Mouse (Mus musculus): ENCODE results near the gene Atp6v0e. TPM values are rescaled to one million over a fixed set of nuclear protein-coding genes. Genes with fewer than 3 reads are reported as not detected.

Gene Atp6v0e
- polyA plus RNA-seq, 1 experiment from 2014 or later: 192 TPM

DNA sequence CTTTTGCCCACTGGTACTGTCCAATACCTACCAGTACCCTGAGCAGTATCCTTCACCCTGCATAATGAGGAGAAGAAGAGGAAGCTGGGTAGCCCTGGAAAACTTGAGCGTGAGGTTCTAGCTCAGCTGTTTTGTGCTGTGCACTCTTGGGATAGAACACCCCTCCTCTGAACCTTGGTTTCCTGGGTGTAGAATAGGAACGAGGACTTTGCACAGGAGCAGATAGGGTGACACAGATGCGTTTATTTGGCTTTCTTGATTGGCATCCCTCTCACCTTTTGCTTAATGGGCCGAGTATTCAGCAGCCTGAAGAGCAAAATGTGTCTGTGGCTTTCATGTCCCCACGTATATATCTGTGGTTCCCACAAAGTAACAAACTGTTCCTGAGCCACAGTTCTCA lies 41.1 kb upstream of the Atp6v0e start:
- H3K4me3 ChIP-seq (ENCODE audit: low read length): no peak overlapping the region
- no peak for ATAC-seq (ENCODE audit: low FRiP score, low TSS enrichment)
- no peak overlapping the region for H3K27ac ChIP-seq (ENCODE audit: low read depth, low read length)
- peaks cover 59% of the 10 kb centered on the region for H3K36me3 ChIP-seq (ENCODE audit: control insufficient read depth, insufficient read depth, low read length)
- no peaks in the 10 kb centered on the region for H3K27me3 ChIP-seq (ENCODE audit: control insufficient read depth, insufficient read depth, low read length)
- H3K4me1 ChIP-seq (ENCODE audit: control insufficient read depth, insufficient read depth, low read length): no peaks in the 10 kb centered on the region
- H3K9me3 ChIP-seq (ENCODE audit: control insufficient read depth, low read length): no peaks in the 10 kb centered on the region
- H3K9ac ChIP-seq (ENCODE audit: low read depth, low read length): no peak overlapping the region
- no peak overlapping the region for H3K4me2 ChIP-seq (replicated peaks; ENCODE audit: low read depth, low read length)
- WGBS: 83% methylated on average over 5 of the region's 5 CpGs

DNA sequence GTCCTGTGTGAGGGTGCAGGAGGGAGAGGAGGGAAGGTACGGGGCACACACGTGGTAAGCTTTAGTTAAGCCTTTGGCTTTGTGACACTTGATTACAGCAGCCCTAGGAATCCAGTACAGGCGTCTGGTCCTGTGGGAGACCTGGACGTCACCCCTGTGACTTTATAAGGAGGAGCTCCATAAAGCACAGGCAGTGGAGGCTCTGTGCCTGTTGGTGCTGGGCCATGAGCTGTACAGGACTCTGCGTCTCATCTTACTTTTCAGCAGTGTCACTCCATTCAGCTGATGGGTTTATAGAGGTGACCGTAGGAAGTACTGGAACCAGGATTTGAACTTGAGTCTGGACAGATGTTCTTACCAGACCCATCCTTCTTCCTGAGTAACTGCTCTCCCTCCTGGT lies 39.0 kb upstream of the Atp6v0e start:
- Histone ChIP-seq H3K27ac (ENCODE audit: low read depth, low read length) (no peak overlapping the region), H3K9me3 (ENCODE audit: control insufficient read depth, low read length) (no peaks in the 10 kb centered on the region), H3K4me3 (ENCODE audit: low read length) (no peak overlapping the region), H3K27me3 (ENCODE audit: control insufficient read depth, insufficient read depth, low read length) (no peaks in the 10 kb centered on the region), H3K4me2 (replicated peaks; ENCODE audit: low read depth, low read length) (no peak overlapping the region), H3K4me1 (ENCODE audit: control insufficient read depth, insufficient read depth, low read length) (no peaks in the 10 kb centered on the region), H3K36me3 (ENCODE audit: control insufficient read depth, insufficient read depth, low read length) (peaks cover 54% of the 10 kb centered on the region), H3K9ac (ENCODE audit: low read depth, low read length) (no peak overlapping the region)
- no peak for ATAC-seq (ENCODE audit: low FRiP score, low TSS enrichment)
- WGBS: 83% methylated on average over 6 of the region's 6 CpGs

DNA sequence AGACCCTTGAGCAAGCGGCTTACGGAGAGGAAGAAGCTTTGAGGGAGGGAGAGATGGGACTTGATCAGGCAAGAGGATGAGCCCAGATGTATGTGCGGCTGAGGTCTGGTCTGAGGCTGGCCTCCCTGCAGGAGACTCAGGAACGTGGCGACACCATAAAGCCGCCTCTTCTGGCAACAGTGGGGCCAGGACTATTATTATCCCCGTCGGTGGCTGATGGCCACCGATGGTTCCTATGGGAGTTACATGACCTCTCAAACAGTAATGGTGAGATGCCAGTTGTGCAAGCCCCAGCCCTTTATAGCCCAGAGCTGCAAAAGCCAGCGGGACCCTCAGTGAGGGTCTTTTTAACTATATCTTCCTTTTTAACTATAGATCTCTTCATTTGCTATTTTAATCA lies 38.0 kb upstream of the Atp6v0e start:
- ATAC-seq (ENCODE audit: low FRiP score, low TSS enrichment): no peak

DNA sequence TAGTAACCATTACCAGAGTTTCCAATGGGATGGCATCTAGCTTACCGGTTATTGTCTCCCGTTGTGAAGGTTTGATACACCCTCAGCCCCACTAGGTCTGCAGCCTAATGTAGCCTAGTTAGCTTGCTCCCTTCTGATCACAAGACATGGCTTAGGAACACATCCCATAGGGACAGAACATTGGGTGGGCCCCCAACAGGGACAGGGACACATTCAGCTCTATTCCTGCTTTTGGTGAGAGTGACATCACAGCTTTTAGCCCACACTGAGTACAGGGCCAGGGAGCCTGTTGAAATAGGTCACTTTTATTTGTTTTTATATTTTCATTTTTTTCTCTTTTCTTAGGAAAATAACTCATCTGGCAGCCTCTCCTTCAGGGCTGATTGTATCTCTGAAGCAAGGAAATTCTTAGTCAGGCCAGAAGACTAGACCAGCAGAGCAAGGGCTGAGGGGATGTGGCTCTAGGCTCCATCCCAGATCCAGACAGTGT lies 37.5 kb upstream of the Atp6v0e start:
- WGBS: 97% methylated on average over 2 of the region's 2 CpGs
- no peak for ATAC-seq (ENCODE audit: low FRiP score, low TSS enrichment)
- Histone ChIP-seq H3K27ac (ENCODE audit: low read depth, low read length) (no peak overlapping the region), H3K9ac (ENCODE audit: low read depth, low read length) (no peak overlapping the region), H3K4me3 (ENCODE audit: low read length) (no peak overlapping the region), H3K4me2 (replicated peaks; ENCODE audit: low read depth, low read length) (no peak overlapping the region), H3K27me3 (ENCODE audit: control insufficient read depth, insufficient read depth, low read length) (no peaks in the 10 kb centered on the region), H3K4me1 (ENCODE audit: control insufficient read depth, insufficient read depth, low read length) (no peaks in the 10 kb centered on the region), H3K9me3 (ENCODE audit: control insufficient read depth, low read length) (no peaks in the 10 kb centered on the region), H3K36me3 (ENCODE audit: control insufficient read depth, insufficient read depth, low read length) (peaks cover 62% of the 10 kb centered on the region)

More for the DNA sequence above, 38.0 kb upstream of the Atp6v0e start:
- H3K27me3 ChIP-seq (ENCODE audit: control insufficient read depth, insufficient read depth, low read length): no peaks in the 10 kb centered on the region
- H3K27ac ChIP-seq (ENCODE audit: low read depth, low read length): no peak overlapping the region
- H3K9me3 ChIP-seq (ENCODE audit: control insufficient read depth, low read length): no peaks in the 10 kb centered on the region
- 91% methylated on average over 10 of the region's 10 CpGs for WGBS
- H3K36me3 ChIP-seq (ENCODE audit: control insufficient read depth, insufficient read depth, low read length): peaks cover 57% of the 10 kb centered on the region
- H3K4me2 ChIP-seq (replicated peaks; ENCODE audit: low read depth, low read length): no peak overlapping the region
- H3K9ac ChIP-seq (ENCODE audit: low read depth, low read length): no peak overlapping the region
- no peak overlapping the region for H3K4me3 ChIP-seq (ENCODE audit: low read length)
- no peaks in the 10 kb centered on the region for H3K4me1 ChIP-seq (ENCODE audit: control insufficient read depth, insufficient read depth, low read length)

DNA sequence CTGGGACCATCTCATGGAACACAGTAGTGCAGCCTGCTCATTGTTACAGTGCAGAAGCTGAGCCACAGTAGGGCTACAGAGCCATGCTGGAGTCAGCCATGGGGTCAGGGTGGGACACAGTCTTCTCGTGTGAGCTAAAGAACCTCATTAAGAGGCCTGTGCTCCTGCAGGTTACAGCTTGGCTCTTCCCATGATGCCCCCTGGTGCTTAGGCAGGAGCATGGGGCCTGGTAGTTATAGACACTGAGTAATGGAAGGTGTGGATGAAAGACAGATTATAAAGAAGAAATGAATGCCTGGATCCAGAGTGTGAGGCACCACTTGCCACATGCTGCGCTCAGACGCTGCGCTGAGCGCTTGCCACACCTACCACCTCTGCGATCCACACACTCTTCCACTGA lies 34.6 kb upstream of the Atp6v0e start:
- 89% methylated on average over 6 of the region's 6 CpGs for WGBS
- peaks cover 74% of the 10 kb centered on the region for H3K36me3 ChIP-seq (ENCODE audit: control insufficient read depth, insufficient read depth, low read length)
- no peak for ATAC-seq (ENCODE audit: low FRiP score, low TSS enrichment)
- H3K4me3 ChIP-seq (ENCODE audit: low read length): no peak overlapping the region
- H3K27ac ChIP-seq (ENCODE audit: low read depth, low read length): no peak overlapping the region
- no peaks in the 10 kb centered on the region for H3K9me3 ChIP-seq (ENCODE audit: control insufficient read depth, low read length)
- no peak overlapping the region for H3K4me2 ChIP-seq (replicated peaks; ENCODE audit: low read depth, low read length)
- no peaks in the 10 kb centered on the region for H3K4me1 ChIP-seq (ENCODE audit: control insufficient read depth, insufficient read depth, low read length)
- H3K9ac ChIP-seq (ENCODE audit: low read depth, low read length): no peak overlapping the region
- H3K27me3 ChIP-seq (ENCODE audit: control insufficient read depth, insufficient read depth, low read length): no peaks in the 10 kb centered on the region

DNA sequence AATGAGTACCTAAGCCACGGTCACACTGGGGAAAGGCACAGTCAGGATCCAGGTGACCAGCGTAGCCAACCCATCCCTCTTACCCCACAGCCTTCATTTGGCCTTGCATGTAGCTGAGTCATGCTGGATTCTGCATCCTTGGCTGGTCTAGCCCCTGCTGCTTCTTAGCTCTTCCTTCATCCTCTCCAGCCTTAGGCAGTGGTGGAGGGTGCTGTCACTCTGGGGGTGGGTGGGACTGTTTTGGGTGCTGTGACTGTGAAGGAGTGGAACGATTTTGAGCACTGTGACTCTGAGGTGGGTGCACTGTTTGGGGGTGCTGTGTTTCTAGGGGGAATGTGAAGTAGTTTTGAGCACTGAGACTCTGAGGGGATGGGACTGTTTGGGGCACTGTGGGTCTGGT lies 34.1 kb upstream of the Atp6v0e start:
- no peak overlapping the region for H3K9ac ChIP-seq (ENCODE audit: low read depth, low read length)
- peaks cover 74% of the 10 kb centered on the region for H3K36me3 ChIP-seq (ENCODE audit: control insufficient read depth, insufficient read depth, low read length)
- H3K4me3 ChIP-seq (ENCODE audit: low read length): no peak overlapping the region
- H3K27ac ChIP-seq (ENCODE audit: low read depth, low read length): no peak overlapping the region
- no peaks in the 10 kb centered on the region for H3K9me3 ChIP-seq (ENCODE audit: control insufficient read depth, low read length)
- no peaks in the 10 kb centered on the region for H3K4me1 ChIP-seq (ENCODE audit: control insufficient read depth, insufficient read depth, low read length)
- WGBS: 92% methylated on average over 3 of the region's 3 CpGs
- no peaks in the 10 kb centered on the region for H3K27me3 ChIP-seq (ENCODE audit: control insufficient read depth, insufficient read depth, low read length)
- ATAC-seq (ENCODE audit: low FRiP score, low TSS enrichment): no peak
- no peak overlapping the region for H3K4me2 ChIP-seq (replicated peaks; ENCODE audit: low read depth, low read length)

DNA sequence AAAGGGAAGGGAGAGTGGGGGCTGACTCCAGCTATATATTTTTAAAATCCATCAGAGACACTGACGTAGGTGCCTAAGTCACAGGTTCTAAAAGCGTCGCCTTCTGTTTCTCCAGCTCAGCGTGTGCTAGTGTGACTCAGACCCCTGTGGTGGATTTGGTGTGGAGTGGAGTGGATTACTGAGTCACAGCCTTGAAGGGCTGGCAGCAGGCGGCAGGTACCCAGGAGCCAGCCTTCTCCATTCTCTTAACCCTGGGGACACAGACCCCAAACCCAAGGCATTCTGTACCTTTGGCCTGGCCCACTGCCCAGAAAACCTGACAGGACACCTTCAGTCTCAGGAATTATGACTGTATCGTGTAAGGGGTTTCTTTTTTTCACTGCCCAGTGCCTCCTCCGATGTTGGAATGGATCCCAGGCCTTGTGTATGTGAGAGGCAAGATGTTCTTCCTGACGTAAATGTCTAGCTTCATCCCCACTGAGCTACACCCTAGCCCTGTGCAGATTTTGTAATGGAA lies 31.2 kb upstream of the Atp6v0e start:
- H3K9ac ChIP-seq (ENCODE audit: low read depth, low read length): no peak overlapping the region
- H3K27me3 ChIP-seq (ENCODE audit: control insufficient read depth, insufficient read depth, low read length): no peaks in the 10 kb centered on the region
- H3K4me1 ChIP-seq (ENCODE audit: control insufficient read depth, insufficient read depth, low read length): no peaks in the 10 kb centered on the region
- ATAC-seq (ENCODE audit: low FRiP score, low TSS enrichment): no peak
- H3K9me3 ChIP-seq (ENCODE audit: control insufficient read depth, low read length): no peaks in the 10 kb centered on the region
- H3K27ac ChIP-seq (ENCODE audit: low read depth, low read length): no peak overlapping the region
- H3K4me2 ChIP-seq (replicated peaks; ENCODE audit: low read depth, low read length): no peak overlapping the region
- H3K36me3 ChIP-seq (ENCODE audit: control insufficient read depth, insufficient read depth, low read length): peaks cover 77% of the 10 kb centered on the region
- H3K4me3 ChIP-seq (ENCODE audit: low read length): no peak overlapping the region
- WGBS: 81% methylated on average over 8 of the region's 8 CpGs

DNA sequence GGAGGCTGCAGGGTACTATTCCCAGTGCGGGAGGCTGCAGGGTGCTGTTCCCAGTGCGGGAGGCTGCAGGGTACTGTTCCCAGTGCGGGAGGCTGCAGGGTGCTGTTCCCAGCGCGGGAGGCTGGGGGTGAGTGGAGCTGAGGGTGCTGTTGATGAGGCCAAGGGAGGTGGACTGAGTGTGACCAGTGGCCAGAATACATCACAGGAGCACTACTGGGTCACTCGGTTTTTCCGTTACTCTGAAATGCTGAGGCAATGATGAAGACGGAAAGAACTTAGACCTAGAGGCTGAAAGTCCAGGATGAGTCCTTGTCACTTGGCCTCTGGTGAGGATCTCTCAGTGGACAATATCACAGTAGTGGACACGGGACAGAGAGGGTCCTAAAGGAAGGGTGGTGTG lies 29.8 kb upstream of the Atp6v0e start:
- no peak for ATAC-seq (ENCODE audit: low FRiP score, low TSS enrichment)
- no peak overlapping the region for H3K9ac ChIP-seq (ENCODE audit: low read depth, low read length)
- H3K36me3 ChIP-seq (ENCODE audit: control insufficient read depth, insufficient read depth, low read length): peaks cover 78% of the 10 kb centered on the region
- H3K4me2 ChIP-seq (replicated peaks; ENCODE audit: low read depth, low read length): no peak overlapping the region
- H3K4me1 ChIP-seq (ENCODE audit: control insufficient read depth, insufficient read depth, low read length): no peaks in the 10 kb centered on the region
- no peaks in the 10 kb centered on the region for H3K27me3 ChIP-seq (ENCODE audit: control insufficient read depth, insufficient read depth, low read length)
- H3K27ac ChIP-seq (ENCODE audit: low read depth, low read length): no peak overlapping the region
- H3K4me3 ChIP-seq (ENCODE audit: low read length): no peak overlapping the region
- whole genome bisulfite sequencing: 93% methylated on average over 9 of the region's 9 CpGs
- no peaks in the 10 kb centered on the region for H3K9me3 ChIP-seq (ENCODE audit: control insufficient read depth, low read length)

DNA sequence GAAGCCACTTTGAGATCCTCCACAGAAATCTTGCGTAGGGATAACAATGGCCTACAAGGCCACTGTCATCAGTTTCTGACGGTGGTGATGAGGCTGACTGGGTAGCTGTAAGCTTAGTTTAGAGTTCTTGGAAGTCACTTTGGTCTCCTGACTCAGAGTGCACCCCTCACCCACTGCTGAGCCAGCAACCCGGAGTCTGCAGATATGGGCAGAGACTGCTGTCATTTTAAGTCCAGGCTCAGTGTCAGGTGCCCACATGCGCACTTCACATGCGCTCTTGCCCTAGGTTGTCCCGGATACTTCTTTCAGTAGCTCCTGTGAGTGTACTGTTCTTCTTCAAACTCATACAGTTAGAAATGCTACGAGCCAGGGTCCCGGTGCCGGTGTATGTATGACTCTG lies 29.1 kb upstream of the Atp6v0e start:
- H3K4me1 ChIP-seq (ENCODE audit: control insufficient read depth, insufficient read depth, low read length): no peaks in the 10 kb centered on the region
- ATAC-seq (ENCODE audit: low FRiP score, low TSS enrichment): no peak
- H3K27me3 ChIP-seq (ENCODE audit: control insufficient read depth, insufficient read depth, low read length): no peaks in the 10 kb centered on the region
- H3K9ac ChIP-seq (ENCODE audit: low read depth, low read length): no peak overlapping the region
- H3K4me2 ChIP-seq (replicated peaks; ENCODE audit: low read depth, low read length): no peak overlapping the region
- WGBS: 95% methylated on average over 9 of the region's 9 CpGs
- peaks cover 72% of the 10 kb centered on the region for H3K36me3 ChIP-seq (ENCODE audit: control insufficient read depth, insufficient read depth, low read length)
- H3K4me3 ChIP-seq (ENCODE audit: low read length): no peak overlapping the region
- no peaks in the 10 kb centered on the region for H3K9me3 ChIP-seq (ENCODE audit: control insufficient read depth, low read length)
- H3K27ac ChIP-seq (ENCODE audit: low read depth, low read length): no peak overlapping the region

Measured in kidney, embryonic 14.5 days (tissue).